Mouse (Mus musculus) left cerebral cortex, postnatal 10 days (tissue): Measurements from ENCODE around the gene Hrh2. TPM values are rescaled to one million over a fixed set of nuclear protein-coding genes. Genes with fewer than 3 reads are reported as not detected.

Experiments used
- DNase-seq, 2 experiments: peaks; one replicate each; pipeline ENCODE4 v3.0.0; 2021 to 2022; ENCODE audit warnings: low spot score in 2 of 2, mixed read lengths in 1 of 2; ENCODE audit errors: extremely low spot score in 1 of 2
- intact Hi-C: fragments of 180-260 bp; cut with DNase I; formaldehyde crosslinking; loops from one replicate; pipeline ENCODE4 v1.15.1; 2025
- total RNA-seq, 2 experiments: library from RNA; stranded (reverse); gene quantifications; 2 replicates each; pipeline ENCODE4 v1.2.3; 2021

Gene Hrh2
- total RNA-seq, 2 experiments from 2014 or later, result 5.6 to 6.9 TPM

DNA sequence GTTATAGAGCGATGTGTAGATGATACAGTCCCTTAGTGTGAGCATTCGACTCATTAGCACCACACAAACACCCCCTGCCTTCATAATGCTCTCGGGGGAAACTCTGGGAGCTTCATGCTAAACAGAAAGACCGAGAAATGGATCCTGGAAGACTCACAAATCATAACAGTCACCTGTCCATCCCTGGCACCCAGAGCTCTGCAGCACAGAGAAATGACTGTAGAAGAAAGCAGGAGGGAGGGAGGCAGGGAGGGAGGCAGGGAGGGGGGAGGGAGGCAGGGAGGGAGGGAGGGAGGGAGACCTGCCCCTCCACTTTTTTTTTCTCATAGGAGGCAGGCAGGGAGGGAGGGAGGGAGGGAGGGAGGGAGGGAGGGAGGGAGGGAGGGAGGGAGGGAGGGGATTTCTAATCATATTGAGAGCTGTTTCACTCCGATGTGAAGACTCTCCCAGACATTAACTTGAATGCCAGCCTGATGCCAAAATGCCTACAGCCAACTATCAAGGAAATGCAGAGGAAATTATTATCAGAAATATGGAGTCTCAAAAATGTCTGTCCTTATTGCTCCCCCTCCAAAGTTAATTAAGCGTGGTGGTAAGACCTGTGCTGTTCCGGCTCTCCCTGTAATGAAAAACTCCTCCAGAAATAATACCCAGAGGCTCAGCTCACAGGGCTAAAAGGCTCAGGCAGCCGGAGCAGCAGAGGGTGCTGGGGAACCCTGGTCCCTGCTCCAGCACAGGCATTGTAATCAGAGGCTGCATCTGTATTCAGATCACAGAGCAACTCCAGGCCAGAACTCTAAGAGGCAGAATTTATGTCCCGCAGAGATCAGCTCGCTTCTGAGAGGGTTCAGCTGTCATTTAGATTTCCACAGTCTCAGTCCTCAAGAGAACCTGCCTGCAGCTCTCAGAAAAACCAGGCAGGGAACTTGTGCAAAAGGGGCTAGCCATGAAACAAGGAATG lies 19.9 kb downstream of the Hrh2 start:
- intact Hi-C loops, result no loop called here
- DNase-seq, result no peak

DNA sequence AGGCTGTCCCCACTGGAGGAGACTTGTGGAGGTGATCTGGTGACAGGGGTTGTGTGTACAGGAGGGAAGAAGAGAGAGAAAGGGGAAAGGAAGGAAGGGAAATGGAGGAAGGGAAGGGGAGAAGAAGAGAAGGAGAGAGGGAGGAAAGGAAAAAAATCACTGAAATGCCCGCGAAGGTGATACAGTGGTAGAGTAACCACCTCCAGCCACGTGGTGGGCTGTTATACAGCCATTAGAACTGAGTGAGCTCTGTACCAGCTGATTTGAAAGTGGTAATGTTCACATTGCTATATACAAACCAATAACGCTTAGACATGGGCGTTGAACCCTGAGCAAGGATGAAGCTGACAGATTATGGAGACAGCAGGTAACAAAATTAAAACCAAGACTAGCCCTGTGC lies 20.6 kb downstream of the Hrh2 start:
- intact Hi-C loops, result no loop called here
- DNase-seq, result no peak

DNA sequence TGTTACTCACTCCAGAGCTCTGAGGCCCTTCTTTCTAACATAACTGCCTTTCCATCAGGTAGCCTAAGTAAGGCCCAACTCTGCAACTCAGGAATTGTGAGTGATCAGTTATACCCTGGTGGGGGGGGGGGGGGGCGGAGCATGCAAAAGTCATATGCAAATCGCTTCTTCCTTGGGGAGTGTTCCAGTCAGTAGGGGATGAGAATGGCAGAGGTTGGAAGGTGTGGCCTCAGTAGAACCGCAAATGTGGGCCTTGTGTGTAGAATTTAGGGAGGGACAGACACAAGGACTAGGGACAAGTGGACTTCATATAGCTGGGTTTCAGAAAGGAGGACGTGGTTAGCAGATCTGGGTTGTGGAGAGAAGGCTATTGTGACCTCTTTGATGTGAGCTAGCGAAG lies 23.3 kb downstream of the Hrh2 start:
- intact Hi-C loops, result no loop called here
- no peak for DNase-seq

DNA sequence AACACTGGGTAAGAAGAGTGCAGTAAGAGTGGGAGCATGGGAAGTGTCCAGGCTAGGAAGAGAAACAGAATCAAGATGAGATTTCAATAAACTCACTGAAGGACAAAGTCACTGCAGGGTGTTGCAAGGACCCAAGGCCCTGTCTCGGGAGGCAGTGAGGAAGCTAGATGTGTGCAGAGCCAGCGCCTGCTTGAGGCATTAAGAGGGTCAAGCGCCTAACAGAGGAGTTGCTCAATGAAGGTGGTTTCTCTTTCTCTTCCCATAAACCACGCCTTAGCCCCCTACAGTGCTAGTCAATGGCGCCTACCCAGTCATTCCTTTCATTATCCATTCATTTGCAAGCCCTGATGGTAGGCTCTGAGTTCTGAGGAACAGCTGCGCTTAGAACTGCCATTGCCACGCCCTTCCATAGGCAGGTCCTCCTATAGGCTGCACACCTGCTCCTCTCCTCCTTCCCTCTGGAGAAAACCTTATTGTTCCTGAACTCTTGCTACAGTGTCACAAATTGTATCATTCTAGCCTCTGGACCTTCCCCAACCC lies 23.9 kb downstream of the Hrh2 start:
- no peak for DNase-seq
- intact Hi-C loops, result no loop called here

DNA sequence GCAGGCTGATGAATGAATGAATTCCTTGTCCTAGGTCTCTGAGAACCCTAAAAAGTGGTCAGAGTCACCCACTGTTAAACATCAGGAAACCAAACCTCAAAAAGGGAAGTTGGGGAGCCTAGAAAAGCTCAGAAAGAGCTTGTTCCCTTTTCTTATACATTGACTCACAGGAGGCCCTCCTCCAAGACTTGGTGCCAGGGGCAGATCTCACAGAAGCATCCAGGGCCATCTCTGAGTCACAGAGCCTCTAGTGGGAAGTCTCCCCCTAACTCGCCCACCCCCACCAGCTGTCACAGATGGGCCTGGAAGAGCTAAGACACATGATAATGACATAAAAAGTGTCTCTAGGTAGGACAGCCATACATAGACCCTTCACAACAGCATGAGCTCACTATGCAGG lies 26.4 kb downstream of the Hrh2 start:
- DNase-seq, result peak in 1 of 2 experiments; percentile 57
- intact Hi-C loops, result no loop called here

DNA sequence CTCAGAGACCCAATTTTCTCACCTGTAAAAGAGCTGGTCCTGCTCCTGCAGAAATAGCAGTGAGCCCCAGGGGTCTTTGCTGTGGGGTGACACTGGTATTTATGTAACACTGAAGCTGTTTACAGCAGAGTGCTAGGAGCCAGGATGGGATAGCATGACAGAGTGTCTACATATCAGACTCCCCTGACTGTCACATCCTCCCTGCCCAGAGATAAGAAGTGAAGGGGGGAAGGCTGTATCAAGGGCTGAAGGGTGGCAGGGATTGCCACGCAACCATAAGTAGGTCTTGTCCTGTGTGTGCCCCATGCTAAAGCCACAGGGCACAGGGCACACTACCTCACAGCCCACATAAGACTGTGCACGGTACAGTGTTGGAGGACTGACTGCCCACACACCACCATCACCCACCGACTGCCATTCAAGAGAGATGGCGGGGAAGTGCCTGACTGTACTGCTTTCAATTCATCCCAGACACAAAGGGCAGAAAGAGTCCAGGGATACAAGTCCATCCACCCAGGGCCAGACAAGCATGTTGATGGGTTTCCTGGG lies 29.8 kb downstream of the Hrh2 start:
- intact Hi-C loops, result no loop called here
- DNase-seq, result no peak

DNA sequence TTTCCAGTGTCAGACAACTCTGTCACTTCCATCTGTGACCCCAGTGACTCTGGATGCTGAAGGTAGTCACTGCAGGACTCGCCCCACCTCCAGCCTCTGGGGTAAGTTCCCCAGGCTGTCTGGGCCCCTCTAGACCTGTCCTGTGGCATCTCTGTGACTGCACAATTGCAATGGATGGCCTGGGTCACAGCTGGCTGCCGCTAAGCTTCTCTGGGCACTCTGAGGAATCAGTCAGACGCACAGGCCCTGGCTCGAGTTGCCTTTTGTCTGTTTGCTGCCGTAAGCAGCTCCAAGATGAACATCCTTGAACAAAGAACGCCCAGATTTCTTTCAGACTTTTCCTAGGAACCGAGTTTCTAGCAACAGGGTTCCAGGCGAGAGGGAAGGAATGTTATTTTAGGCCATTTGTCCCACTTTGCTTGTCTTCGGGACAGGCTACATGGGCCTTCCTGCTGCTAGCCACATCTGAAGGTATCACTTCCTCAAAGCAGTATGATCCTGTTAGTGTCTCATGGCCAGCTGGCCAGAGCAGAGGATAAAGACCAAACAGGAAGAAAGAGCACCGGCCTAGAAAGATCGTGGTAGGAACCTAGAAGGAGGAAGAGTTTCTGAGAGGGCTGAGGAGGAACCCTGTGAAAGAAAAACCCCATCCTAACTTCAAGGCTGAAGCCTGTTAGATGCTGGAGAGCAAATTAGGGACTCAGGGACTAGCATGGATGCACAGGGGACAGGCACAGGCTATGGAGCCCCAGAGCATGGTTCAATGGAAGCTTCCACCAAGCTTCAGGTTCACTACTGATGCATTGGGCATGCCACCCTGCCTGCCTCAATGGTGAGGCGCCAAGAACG lies 31.2 kb downstream of the Hrh2 start:
- intact Hi-C loops, result no loop called here
- no peak for DNase-seq

DNA sequence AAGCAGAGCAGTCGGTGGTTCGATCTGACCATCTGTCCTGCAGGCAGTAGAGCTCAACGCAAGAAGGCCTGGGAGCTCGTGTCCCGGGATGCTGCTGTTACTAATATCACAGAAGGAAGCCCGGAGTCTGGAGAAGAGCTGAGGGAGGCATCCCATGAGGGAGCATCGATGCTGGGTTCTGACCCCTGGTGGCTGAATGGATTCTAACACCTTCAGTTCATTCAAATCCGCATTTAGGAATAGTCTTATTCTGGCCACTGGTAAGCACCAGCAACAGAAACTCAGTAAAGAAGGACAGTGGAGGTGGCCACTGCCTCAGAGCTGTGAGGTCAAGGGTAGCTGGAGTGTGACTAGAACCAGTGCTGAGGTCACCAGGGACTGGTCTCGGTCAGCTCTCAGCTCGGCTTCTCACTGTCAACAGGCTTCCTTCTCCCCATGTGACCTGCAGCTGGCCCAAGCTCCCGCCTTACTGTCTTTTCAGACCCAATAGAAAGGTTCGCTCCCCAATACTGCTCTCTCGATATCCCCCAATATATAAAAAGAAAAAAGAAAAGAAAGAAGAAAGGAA lies 36.1 kb downstream of the Hrh2 start:
- DNase-seq, result peak; percentile 52 to 67
- intact Hi-C loops, result loop anchor here (5.0 kb wide), 1 partner anchor 116 kb away; no protein-coding TSS in a partner anchor

DNA sequence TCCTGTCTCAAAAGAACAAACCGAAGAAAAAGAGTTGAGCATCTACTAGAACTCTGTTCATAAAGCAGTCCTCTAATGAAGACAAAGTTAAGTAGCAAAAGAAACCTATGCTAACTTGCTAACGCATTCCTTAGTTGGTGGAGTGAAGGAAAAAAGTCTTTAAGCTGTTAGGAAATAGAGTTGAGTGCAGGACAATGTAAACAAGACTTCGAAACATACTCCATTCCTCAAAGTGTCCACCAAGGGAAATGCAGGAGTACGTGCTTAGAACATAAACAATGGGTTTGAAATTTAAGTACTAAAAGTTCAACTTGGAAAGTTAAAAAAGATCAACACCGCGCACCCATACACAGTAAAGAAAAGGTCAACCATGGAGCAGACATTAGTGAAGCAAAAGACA lies 38.2 kb downstream of the Hrh2 start:
- no peak for DNase-seq
- intact Hi-C loops, result no loop called here

DNA sequence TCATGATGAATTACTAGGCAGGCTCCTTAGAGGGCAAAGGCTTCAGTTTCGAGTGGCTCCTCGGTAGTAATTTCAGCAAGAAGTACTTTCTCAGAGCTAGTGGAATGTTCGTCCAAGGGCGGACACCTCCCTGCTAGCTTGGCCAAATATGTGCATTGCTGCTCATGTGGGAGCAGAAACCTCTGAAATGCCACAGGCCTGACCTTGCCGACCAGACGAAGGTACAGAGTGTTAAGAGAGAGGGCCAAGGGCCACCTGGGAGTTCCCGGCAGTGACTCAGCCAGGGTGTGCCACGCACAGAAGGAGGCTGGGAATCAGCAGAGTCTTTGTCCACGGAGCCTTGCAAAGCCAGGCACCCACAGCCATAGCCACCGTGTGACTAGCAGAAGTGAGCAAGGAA lies 39.9 kb downstream of the Hrh2 start:
- DNase-seq, result no peak
- intact Hi-C loops, result no loop called here

DNA sequence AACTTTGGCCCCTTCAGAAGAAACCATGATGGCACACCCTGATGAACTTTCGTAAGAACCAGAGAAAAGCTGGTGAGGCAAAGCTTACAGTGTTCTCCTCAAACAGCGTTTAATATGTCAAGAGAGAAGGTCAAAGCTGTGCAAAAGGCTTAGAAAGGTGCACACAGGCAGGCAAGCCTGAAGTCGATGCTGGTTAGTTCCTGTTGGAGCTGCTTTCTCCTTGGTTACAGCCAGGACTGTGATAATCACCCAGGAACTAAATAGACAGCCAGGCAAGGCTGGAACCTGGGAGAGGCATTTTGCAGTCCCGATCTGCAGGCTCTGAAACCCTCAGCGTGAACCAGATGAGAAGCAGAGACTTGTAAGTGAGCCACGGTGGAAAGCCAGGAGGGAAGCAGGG lies 45.6 kb downstream of the Hrh2 start:
- DNase-seq, result no peak

DNA sequence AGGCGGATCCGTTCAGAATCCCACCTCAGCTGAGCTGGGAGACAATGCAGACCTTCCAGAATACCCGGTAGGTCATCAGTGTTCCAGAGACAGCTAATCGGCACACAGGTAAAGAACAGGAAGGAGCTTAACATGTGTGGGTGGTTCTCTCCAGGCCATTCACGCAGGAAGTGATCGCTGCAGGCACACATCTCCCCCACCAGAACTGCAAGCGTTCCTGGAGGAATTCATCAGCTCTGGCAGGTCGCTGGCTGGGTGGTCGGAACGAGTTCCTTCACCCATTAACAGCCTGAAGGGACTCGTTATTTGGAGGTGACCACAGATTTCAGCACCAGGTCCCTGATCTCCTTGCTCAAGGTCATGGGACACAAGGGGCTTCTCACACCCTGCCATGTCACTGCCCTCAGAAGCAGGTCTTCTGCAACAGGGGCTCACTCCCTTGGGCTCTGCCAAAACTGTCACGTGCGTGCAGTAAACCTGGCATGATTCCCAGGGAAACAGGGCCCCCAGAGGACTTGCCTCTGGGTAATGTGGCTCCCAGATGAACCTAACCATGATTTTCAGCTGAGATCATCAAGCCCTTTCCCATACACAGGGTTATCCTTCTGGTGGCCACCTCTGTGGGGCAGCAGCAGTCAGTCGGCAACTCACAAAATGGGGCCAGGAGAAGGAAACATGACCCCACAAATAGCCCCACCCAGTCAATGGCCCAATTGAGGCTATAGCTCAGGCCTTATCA lies 46.8 kb downstream of the Hrh2 start:
- DNase-seq, result no peak
- intact Hi-C loops, result no loop called here

More for the DNA sequence above, 45.6 kb downstream of the Hrh2 start:
- intact Hi-C loops, result no loop called here

DNA sequence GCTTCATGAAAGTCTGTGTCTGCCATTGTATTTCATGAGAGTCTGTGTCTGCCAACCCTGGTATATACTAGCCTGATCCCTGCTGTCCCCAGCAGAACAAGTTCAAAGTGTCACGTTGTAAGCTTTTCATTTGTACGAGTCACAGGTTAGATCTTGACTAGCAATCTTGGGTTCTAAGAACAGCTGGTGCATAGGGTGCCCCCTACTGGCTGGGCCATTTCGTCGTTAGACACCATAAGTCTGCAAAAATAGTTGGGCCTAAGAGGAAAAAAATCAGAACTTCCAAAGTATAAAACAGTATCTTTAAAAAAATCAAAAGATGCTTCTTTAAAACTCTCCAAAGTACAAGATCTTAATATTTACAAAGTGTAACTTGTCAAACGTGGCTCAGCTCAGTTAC lies 50.5 kb downstream of the Hrh2 start:
- no peak for DNase-seq
- intact Hi-C loops, result loop anchor here (5.0 kb wide), 1 partner anchor 130 kb away; no protein-coding TSS in a partner anchor

DNA sequence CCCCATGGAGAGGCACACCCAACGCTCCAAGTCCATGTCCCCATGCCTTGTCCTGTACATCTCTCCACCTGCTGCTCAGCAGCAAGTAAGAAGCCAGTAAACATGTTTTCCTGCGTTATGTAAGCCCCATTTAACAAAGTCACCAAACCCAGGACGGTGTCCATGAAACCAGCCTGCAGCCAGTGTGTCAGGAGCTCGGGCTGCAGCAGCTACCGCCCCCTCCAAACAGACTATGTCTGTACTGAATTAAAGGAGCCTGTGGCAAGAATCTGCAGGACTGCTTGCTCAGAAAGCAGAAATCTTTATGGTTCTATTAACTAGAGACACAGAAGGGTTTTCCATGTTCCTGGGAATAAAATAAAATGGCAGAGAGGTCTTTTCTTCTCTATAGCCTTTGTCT lies 53.3 kb downstream of the Hrh2 start:
- no peak for DNase-seq
- intact Hi-C loops, result loop anchor here (5.0 kb wide), 1 partner anchor 77 kb away; no protein-coding TSS in a partner anchor

DNA sequence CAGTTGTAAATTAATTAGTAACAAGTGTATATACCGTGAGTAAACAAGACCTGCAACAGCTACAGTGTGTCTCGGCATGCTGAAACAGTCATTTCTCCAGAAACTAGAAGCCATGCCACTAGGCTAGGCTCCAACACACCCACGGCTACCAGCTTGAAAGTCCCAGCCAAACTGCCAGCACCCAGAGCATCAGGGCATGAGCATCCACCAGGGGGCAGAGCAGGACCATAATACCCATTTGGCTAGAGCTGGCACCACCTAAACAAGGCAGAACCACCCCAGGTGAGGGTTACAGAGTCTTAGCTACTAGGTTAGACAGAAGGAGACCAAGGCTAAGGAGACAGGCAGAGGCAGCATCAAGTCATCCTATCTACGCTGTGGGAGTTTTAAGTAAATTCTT lies 55.6 kb downstream of the Hrh2 start:
- DNase-seq, result peak; percentile 80 to 81
- intact Hi-C loops, result loop anchor here (2.0 to 5.0 kb wide), 3 partner anchors 75 to 199 kb away; no protein-coding TSS in a partner anchor

DNA sequence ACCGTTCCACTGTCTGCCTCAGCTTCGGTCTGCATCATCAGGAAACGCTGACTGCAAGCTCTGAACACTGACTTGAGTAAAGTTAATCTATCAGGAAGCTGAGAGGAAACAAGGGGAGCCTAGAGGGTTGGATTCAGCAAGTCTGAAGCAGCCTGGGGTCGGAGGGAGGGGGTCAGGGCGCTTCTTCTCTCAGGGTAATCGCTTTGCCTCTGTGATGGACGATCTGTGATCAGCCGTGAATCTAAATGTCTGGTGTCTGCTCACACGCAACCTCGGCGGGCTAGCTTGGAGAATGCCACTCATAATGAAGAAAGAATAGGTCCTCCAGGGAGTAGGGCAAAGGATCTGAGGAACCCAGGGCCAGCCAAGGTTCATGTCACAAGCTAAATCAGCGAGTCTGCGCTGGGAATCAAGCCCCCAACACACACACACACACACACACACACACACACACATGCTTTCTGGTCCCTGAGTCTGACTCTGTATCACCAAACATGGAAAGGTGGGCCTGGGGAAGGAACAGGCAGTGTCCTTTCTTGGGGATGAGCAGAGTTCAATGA lies 56.6 kb downstream of the Hrh2 start:
- intact Hi-C loops, result loop anchor here (5.0 kb wide), 1 partner anchor 74 kb away; no protein-coding TSS in a partner anchor
- no peak for DNase-seq

DNA sequence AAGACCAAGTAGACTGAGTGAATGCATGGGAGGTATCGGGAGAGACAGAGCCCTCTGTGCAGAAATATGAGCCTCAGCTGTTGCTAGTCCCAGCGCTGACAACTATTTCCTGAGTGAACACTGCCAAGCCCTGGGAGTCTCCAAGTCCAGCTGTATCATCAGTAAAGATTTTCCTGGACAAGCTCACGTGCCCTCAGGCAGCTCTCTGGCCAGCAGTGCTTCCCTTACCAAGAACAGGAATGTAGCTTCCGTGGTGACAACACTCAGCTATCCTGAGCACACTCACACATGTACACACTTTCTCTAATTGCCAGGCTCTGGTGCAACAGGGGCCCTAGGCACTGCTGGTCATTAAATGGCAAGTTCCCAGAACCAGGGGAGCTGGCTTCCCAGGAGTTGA lies 57.1 kb downstream of the Hrh2 start:
- DNase-seq, result peak in 1 of 2 experiments; percentile 62
- intact Hi-C loops, result loop anchor here (5.0 kb wide), 1 partner anchor 73 kb away; no protein-coding TSS in a partner anchor

DNA sequence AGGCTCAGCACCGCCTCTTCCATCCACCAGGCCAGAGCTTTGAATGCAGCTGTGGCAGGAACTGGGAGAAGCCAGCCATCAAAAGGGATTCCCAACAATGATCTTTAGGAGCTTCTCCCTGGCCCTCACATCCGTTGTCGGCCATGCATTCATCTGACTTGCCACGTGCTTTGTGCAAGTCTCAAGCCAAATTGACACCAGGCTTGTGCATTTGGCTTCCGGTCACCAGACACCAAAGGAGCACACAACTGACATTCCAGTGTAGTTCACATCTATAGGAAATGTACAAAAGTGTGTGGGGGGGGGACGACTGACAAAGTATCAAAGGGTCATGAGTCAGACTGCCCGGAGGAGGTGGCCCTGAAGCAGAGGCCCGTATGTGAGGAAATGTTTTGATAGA lies 58.4 kb downstream of the Hrh2 start:
- no peak for DNase-seq
- intact Hi-C loops, result no loop called here
